8 mouse cellular contexts compared by ENCODE assay signal in the genomic region with DNA sequence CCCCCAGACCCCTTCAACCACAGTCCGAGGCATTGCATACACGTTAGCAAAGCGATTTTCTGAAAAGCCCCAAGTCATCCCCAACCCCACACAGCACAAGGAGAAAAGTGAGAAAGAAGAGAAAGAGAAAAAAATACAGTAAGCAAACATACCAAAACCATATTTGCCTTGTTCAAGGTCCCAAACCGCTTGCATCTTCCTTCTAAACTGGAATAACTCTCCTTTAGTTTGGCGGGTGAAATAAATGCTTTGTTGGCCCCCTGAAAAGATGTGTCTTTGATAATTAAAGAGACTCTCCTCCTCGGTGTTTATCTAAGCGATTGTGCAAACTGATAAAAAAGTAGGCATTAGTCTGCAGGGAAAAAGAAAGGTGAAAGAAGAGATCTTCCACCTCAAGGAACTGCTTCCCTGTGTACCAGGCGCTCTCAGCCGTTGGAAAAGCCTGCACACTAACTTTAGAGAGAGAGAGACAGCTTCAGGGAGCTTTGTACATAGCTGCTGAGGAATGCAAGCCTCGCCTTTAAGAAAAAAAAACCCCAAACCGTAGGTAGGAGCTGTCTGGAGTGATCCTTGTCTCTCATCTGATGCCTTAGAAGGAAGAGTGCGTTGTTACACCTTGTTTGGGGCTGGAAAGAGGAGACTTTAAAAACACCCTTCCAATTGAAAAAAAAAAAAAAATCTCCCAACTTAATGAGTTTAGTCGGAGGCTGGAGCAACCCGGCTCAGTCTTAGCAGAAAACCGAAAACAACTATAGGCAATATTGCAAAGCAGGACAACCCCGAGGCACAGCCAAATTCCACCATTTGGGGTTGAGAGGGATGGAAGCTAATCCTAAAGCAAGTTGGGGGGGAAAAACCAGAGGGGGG. TPM values are rescaled to one million over a fixed set of nuclear protein-coding genes. Genes with fewer than 3 reads are reported as not detected.
DNase-seq lines count a peak whose midpoint lies in the region; ATAC-seq and TF ChIP-seq lines count a peak whose summit lies in the region.

A gene (minus strand): TSS at position 795 of the 867 bp plus-strand sequence.

- no peaks in the 10 kb centered on the region for H3K79me2 ChIP-seq in heart, adult 2 months (replicated peaks; ENCODE audit: control insufficient read depth, insufficient read depth, low read length)

- WGBS in lung, adult 2 months = 13% methylated on average over 16 of the region's 16 CpGs
- 12% methylated on average over 16 of the region's 16 CpGs for WGBS in heart, adult 2 months
- WGBS in kidney, adult 2 months = 4% methylated on average over 16 of the region's 16 CpGs
- WGBS in liver, embryonic 11.5 days = 2% methylated on average over 16 of the region's 16 CpGs

- peaks cover 17% of the 10 kb centered on the region for H3K27me3 ChIP-seq in heart, adult 2 months (ENCODE audit: control insufficient read depth, insufficient read depth, low read length)
- H3K27me3 ChIP-seq in kidney, adult 2 months (replicated peaks; ENCODE audit: control insufficient read depth, insufficient read depth, low read length) = no peaks in the 10 kb centered on the region
- peaks cover 82% of the 10 kb centered on the region for H3K27me3 ChIP-seq in liver, embryonic 11.5 days (replicated peaks; ENCODE audit: control insufficient read depth, insufficient read depth, low read length)

- peak within 1 kb of the TSS; percentile 53 for H3K4me3 ChIP-seq in lung, adult 2 months (replicated peaks; ENCODE audit: extremely low read depth, low read depth, low read length)
- peak within 1 kb of the TSS; percentile 54 for H3K4me3 ChIP-seq in heart, adult 2 months
- H3K4me3 ChIP-seq in kidney, adult 2 months (ENCODE audit: insufficient read depth, low read depth, low read length) = peak within 1 kb of the TSS; percentile 92
- peak within 1 kb of the TSS; percentile 56 for H3K4me3 ChIP-seq in liver, embryonic 11.5 days (ENCODE audit: low read depth, low read length)

- no peaks in the 10 kb centered on the region for H3K9me3 ChIP-seq in liver, embryonic 11.5 days (ENCODE audit: control insufficient read depth, low read length)

- H3K4me2 ChIP-seq in liver, embryonic 11.5 days = peak within 1 kb of the TSS; percentile 62

- peak within 1 kb of the TSS; percentile 56 for H3K27ac ChIP-seq in heart, adult 2 months
- H3K27ac ChIP-seq in kidney, adult 2 months (ENCODE audit: insufficient read depth, low read depth, low read length) = peak within 1 kb of the TSS; percentile 98
- peak within 1 kb of the TSS; percentile 89 for H3K27ac ChIP-seq in liver, embryonic 11.5 days (ENCODE audit: low read depth, low read length)

- intact Hi-C loops in heart, adult 2 months (cut with DNase I) = loop anchor here (5.0 to 10.0 kb wide), 6 partner anchors 34 to 1599 kb away; no protein-coding TSS in a partner anchor

- no peak for DNase-seq in lung, adult 2 months
- no peak for DNase-seq in lung, postnatal 10 days
- DNase-seq in embryo, embryonic 10.5 days (ENCODE audit: low spot score) = peak; percentile 73
- no peak for DNase-seq in heart, adult 2 months
- DNase-seq in kidney, adult 2 months = peak; percentile 79
- peak; percentile 33 for DNase-seq in liver, embryonic 11.5 days (ENCODE audit: low spot score)
- DNase-seq in yolk sac, embryonic 10.5 days (ENCODE audit: low spot score) = peak; percentile 59

- H3K9ac ChIP-seq in heart, adult 2 months (ENCODE audit: low read depth, low read length) = peak within 1 kb of the TSS; percentile 58
- H3K9ac ChIP-seq in liver, embryonic 11.5 days (ENCODE audit: low read depth, low read length) = peak within 1 kb of the TSS; percentile 70

- no peak for TF ChIP-seq EP300 in heart, adult 2 months (IDR thresholded peaks at IDR 0.05; ENCODE audit: insufficient read depth, low read depth, low read length)

- TF ChIP-seq CTCF in lung, adult 2 months (IDR thresholded peaks at IDR 0.05; ENCODE audit: insufficient read depth, low read length) = no peak
- TF ChIP-seq CTCF in heart, adult 2 months (IDR thresholded peaks at IDR 0.05) = no peak
- TF ChIP-seq CTCF in kidney, adult 2 months (conservative IDR thresholded peaks at IDR 0.05; ENCODE audit: insufficient read depth, insufficient read length, low read depth, low read length) = no peak

- 0 out of 2 replicates have a peak, but pooled peaks cover 3% of the 10 kb centered on the region for H3K4me1 ChIP-seq in lung, adult 2 months (ENCODE audit: control insufficient read depth, insufficient read depth, low read length)
- no peaks in the 10 kb centered on the region; the same call in 1 of the 2 replicates for H3K4me1 ChIP-seq in heart, adult 2 months (ENCODE audit: control insufficient read depth, insufficient read depth, low read length)
- H3K4me1 ChIP-seq in kidney, adult 2 months (ENCODE audit: control insufficient read depth, insufficient read depth, low read length) = peaks cover 12% of the 10 kb centered on the region
- H3K4me1 ChIP-seq in liver, embryonic 11.5 days (replicated peaks; ENCODE audit: control insufficient read depth, insufficient read depth, low read length) = peaks cover 7% of the 10 kb centered on the region; the same call in 1 of the 2 replicates

- no peaks in the 10 kb centered on the region for H3K36me3 ChIP-seq in heart, adult 2 months (ENCODE audit: control insufficient read depth, insufficient read depth, low read length)
- no peaks in the 10 kb centered on the region for H3K36me3 ChIP-seq in kidney, adult 2 months (ENCODE audit: control insufficient read depth, insufficient read depth, low read length)
- no peaks in the 10 kb centered on the region for H3K36me3 ChIP-seq in liver, embryonic 11.5 days (ENCODE audit: control insufficient read depth, insufficient read depth, low read length)

- TF ChIP-seq POLR2A in lung, adult 2 months (IDR thresholded peaks at IDR 0.05; ENCODE audit: borderline replicate concordance, extremely low read depth, low read depth, low read length) = no peak
- TF ChIP-seq POLR2A in heart, adult 2 months (IDR thresholded peaks at IDR 0.05; ENCODE audit: insufficient read depth, low read depth, low read length) = 0 out of 2 replicates have a peak, but pooled peaks have one; percentile 19
- TF ChIP-seq POLR2A in kidney, adult 2 months (IDR thresholded peaks at IDR 0.05; ENCODE audit: low read depth, low read length) = no peak

- ATAC-seq in liver, embryonic 11.5 days (replicated peaks; ENCODE audit: low FRiP score) = no peak
- ATAC-seq in megakaryocyte-erythroid progenitor cell, adult 5-6 weeks (replicated peaks; ENCODE audit: low FRiP score, low TSS enrichment, poor library complexity, severe bottlenecking) = no peak

RNA-seq across cellular contexts. Expression of the gene that starts here (rescaled TPM):
- polyA plus RNA-seq in lung, adult 2 months (2012; rRNA removed) = 231 and 263 TPM in 2 replicates
- 10 to 100 TPM; 16.4 to 18.8 TPM for total RNA-seq in heart, adult 2 months (2021)
- 22.9 and 39.3 TPM in 2 replicates for polyA plus RNA-seq in heart, adult 2 months (2012; rRNA removed)
- 193 and 288 TPM in 2 replicates for polyA plus RNA-seq in kidney, adult 2 months (2012; rRNA removed)
- 49.6 and 49.7 TPM in 2 replicates for polyA plus RNA-seq in liver, embryonic 11.5 days (2014; fragmentation: Nextera tagmentation; extraction: Ambion mirVana)
- not detected in 2 replicates for total RNA-seq in megakaryocyte-erythroid progenitor cell, adult 5-6 weeks (2014; fragmentation: Nextera tagmentation)
- total RNA-seq in megakaryocyte-erythroid progenitor cell, adult 5-6 weeks (2017) = not detected in 2 replicates

Comparison
In these comparisons a context has a peak if more than half of its experiments do, and no peak if none do; other contexts are left out.
1. RNA of the gene that starts here (total RNA-seq): 16.4 to 18.8 TPM in heart, adult 2 months; not detected in megakaryocyte-erythroid progenitor cell, adult 5-6 weeks; every median in the first group is over 10 times any median in the second.
2. DNase-seq: peak in embryo, embryonic 10.5 days (single experiment), kidney, adult 2 months (single experiment), liver, embryonic 11.5 days (single experiment) and yolk sac, embryonic 10.5 days (single experiment); none in lung, adult 2 months (single experiment), lung, postnatal 10 days (single experiment) and heart, adult 2 months (0 of 2).
3. Peak in every context shown above with its lines, with median percentiles within 50 percentile points of each other: H3K4me3 ChIP-seq and H3K27ac ChIP-seq.